Mouse (Mus musculus) bone marrow, adult 2 months (tissue): ENCODE measurements around the gene Plekhg3.

Experiments
- CTCF ChIP-seq: fragments of 200-500 bp; IDR thresholded peaks from 2 replicates; pipeline ENCODE4 v1.5.1; 2011; ENCODE audit warnings: low read length, control low read depth; ENCODE audit not compliant: control insufficient read depth, insufficient read depth
- POLR2A ChIP-seq: fragments of 200-500 bp; IDR thresholded peaks from 2 replicates; pipeline ENCODE4 v1.6.1; 2011; ENCODE audit warnings: low read depth, mild to moderate bottlenecking, control low read depth, low read length, borderline replicate concordance; ENCODE audit not compliant: control insufficient read depth

DNA sequence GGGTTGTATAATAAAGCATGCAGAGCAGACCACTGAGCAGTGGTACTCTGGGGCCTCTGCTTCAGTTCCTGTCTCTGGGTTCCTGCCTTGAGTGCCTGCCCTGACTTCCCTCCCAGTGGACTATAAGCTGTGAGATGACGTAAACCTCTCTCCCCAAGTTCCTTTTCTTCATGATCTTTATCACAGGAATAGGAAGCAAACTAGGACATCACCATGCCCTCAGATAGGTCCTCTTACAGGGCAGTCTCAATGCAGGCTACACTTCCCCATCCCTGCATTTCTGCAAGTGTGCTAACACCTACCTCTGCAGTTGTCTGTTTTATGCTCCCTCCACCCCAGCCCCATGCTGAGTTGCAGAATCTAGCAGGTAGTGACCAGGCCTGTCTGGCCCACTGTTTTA lies 39.9 kb upstream of the Plekhg3 start:
- TF ChIP-seq CTCF: no peak
- TF ChIP-seq POLR2A: no peak
